Mouse (Mus musculus) subcutaneous adipose tissue, adult 2 months (tissue): ENCODE measurements around the gene Gxylt1. TPM values are rescaled to one million over a fixed set of nuclear protein-coding genes. Genes with fewer than 3 reads are reported as not detected.

Source experiments
- polyA plus RNA-seq: library from polyadenylated mRNA; depleted of rRNA; stranded (reverse); fragments of >200 nt; gene quantifications from 2 replicates; pipeline ENCODE4 v1.2.3, GENCODE M21; 2012; ENCODE audit warnings: low replicate concordance; rRNA removed

Gene Gxylt1
- 2.4 and 4.2 TPM in 2 replicates for polyA plus RNA-seq

GRCm38 (mm10) chr15:93274679-93275583 lies at the start of gene Gxylt1:
TSS of gene Gxylt1 (minus strand) at chr15:93275179.

Other genes with a start within 250 kb of the Gxylt1 start
- gene Yaf2, start 61.8 kb upstream of the Gxylt1 start, polyA plus RNA-seq, result 37.1 and 40.4 TPM in 2 replicates
- gene Zcrb1, start 123.2 kb upstream of the Gxylt1 start, polyA plus RNA-seq, result 33.6 and 45.4 TPM in 2 replicates
- gene Pphln1, start 123.2 kb upstream of the Gxylt1 start, polyA plus RNA-seq, result 11.6 and 12.3 TPM in 2 replicates